Mouse (Mus musculus): Measurements from ENCODE around the gene Grid2. TPM values are rescaled to one million over a fixed set of nuclear protein-coding genes. Genes with fewer than 3 reads are reported as not detected.

The Grid2 gene
- polyA plus RNA-seq, 1 experiment from 2014 or later = 3.3 TPM

- Histone ChIP-seq H3K27me3 (ENCODE audit: insufficient read depth, poor library complexity, severe bottlenecking) (peaks cover 53% of the 10 kb centered on the region), H3K9me3 (no peaks in the 10 kb centered on the region), H3K4me1 (replicated peaks) (peaks cover 14% of the 10 kb centered on the region), H3K27ac (peak overlapping the region; percentile 46; the same call in 1 of the 2 replicates), H3K4me3 (peak overlapping the region; percentile 39), H3K36me3 (no peaks in the 10 kb centered on the region)
- WGBS = 5% methylated on average over 19 of the region's 19 CpGs
- peak; percentile 54 for DNase-seq (ENCODE audit: low spot score)
These were observed 1432.7 kb downstream of the Grid2 start for GRCm38 (mm10) chr6:64688181-64688944.

- H3K36me3 ChIP-seq = no peaks in the 10 kb centered on the region
- peaks cover 12% of the 10 kb centered on the region for H3K4me1 ChIP-seq (replicated peaks)
- no peak for DNase-seq (ENCODE audit: low spot score)
- 30% methylated on average over 7 of the region's 7 CpGs for WGBS
- H3K9me3 ChIP-seq = no peaks in the 10 kb centered on the region
- peaks cover 12% of the 10 kb centered on the region; the same call in 1 of the 2 replicates for H3K27me3 ChIP-seq (ENCODE audit: insufficient read depth, poor library complexity, severe bottlenecking)
- H3K27ac ChIP-seq = no peak overlapping the region
- H3K4me3 ChIP-seq = no peak overlapping the region
These were observed 1439.0 kb downstream of the Grid2 start for GRCm38 (mm10) chr6:64694688-64695087.

- DNase-seq (ENCODE audit: low spot score) = no peak
- Histone ChIP-seq H3K27ac (no peak overlapping the region), H3K9me3 (no peaks in the 10 kb centered on the region), H3K36me3 (no peaks in the 10 kb centered on the region), H3K4me3 (no peak overlapping the region), H3K27me3 (ENCODE audit: insufficient read depth, poor library complexity, severe bottlenecking) (no peaks in the 10 kb centered on the region), H3K4me1 (replicated peaks) (no peaks in the 10 kb centered on the region)
- WGBS = 88% methylated on average over 2 of the region's 2 CpGs
These were observed 1448.0 kb downstream of the Grid2 start for GRCm38 (mm10) chr6:64703659-64704058.

GRCm38 (mm10) chr6:64727751-64728403, 1472.2 kb downstream of the Grid2 start:
- H3K27ac ChIP-seq = no peak overlapping the region
- no peaks in the 10 kb centered on the region for H3K36me3 ChIP-seq
- DNase-seq (ENCODE audit: low spot score) = peak; percentile 49
- WGBS = under 1% methylated on average over 29 of the region's 29 CpGs
- no peaks in the 10 kb centered on the region for H3K9me3 ChIP-seq
- peaks cover 70% of the 10 kb centered on the region for H3K27me3 ChIP-seq (ENCODE audit: insufficient read depth, poor library complexity, severe bottlenecking)
- H3K4me3 ChIP-seq = peak overlapping the region; percentile 60
- peaks cover 29% of the 10 kb centered on the region for H3K4me1 ChIP-seq (replicated peaks)

- Histone ChIP-seq H3K36me3 (no peaks in the 10 kb centered on the region), H3K4me1 (replicated peaks) (peaks cover 29% of the 10 kb centered on the region), H3K4me3 (peak within 1 kb of the TSS; percentile 60), H3K27ac (peak within 1 kb of the TSS; percentile 79), H3K27me3 (ENCODE audit: insufficient read depth, poor library complexity, severe bottlenecking) (peaks cover 77% of the 10 kb centered on the region), H3K9me3 (no peaks in the 10 kb centered on the region)
- WGBS = under 1% methylated on average over 34 of the region's 34 CpGs
- DNase-seq (ENCODE audit: low spot score) = peak; percentile 87
These were observed 1473.0 kb downstream of the Grid2 start, which contains the start of gene Atoh1 for GRCm38 (mm10) chr6:64728499-64729198. Gene Atoh1, plus strand, starts transcription at chr6:64729125.

GRCm38 (mm10) chr6:64729231-64730011, 1473.7 kb downstream of the Grid2 start:
- Histone ChIP-seq H3K27me3 (ENCODE audit: insufficient read depth, poor library complexity, severe bottlenecking) (peaks cover 85% of the 10 kb centered on the region), H3K27ac (peak overlapping the region; percentile 79), H3K9me3 (no peaks in the 10 kb centered on the region), H3K4me1 (replicated peaks) (peaks cover 36% of the 10 kb centered on the region), H3K36me3 (no peaks in the 10 kb centered on the region), H3K4me3 (peak overlapping the region; percentile 60)
- under 1% methylated on average over 53 of the region's 53 CpGs for WGBS
- DNase-seq (ENCODE audit: low spot score) = peak; percentile 70

GRCm38 (mm10) chr6:64730030-64730429, 1474.4 kb downstream of the Grid2 start:
- 0% methylated on average over 19 of the region's 19 CpGs for WGBS
- H3K9me3 ChIP-seq = no peaks in the 10 kb centered on the region
- H3K4me1 ChIP-seq (replicated peaks) = peaks cover 43% of the 10 kb centered on the region
- H3K27me3 ChIP-seq (ENCODE audit: insufficient read depth, poor library complexity, severe bottlenecking) = peaks cover 91% of the 10 kb centered on the region
- DNase-seq (ENCODE audit: low spot score) = no peak
- H3K27ac ChIP-seq = peak overlapping the region; percentile 79
- no peaks in the 10 kb centered on the region for H3K36me3 ChIP-seq
- H3K4me3 ChIP-seq = peak overlapping the region; percentile 60

- Histone ChIP-seq H3K27ac (peak overlapping the region; percentile 79; the same call in 1 of the 2 replicates), H3K36me3 (no peaks in the 10 kb centered on the region), H3K4me3 (peak overlapping the region; percentile 60), H3K27me3 (ENCODE audit: insufficient read depth, poor library complexity, severe bottlenecking) (peaks cover 97% of the 10 kb centered on the region), H3K9me3 (no peaks in the 10 kb centered on the region), H3K4me1 (replicated peaks) (peaks cover 44% of the 10 kb centered on the region)
- WGBS = 3% methylated on average over 14 of the region's 14 CpGs
- peak; percentile 28 for DNase-seq (ENCODE audit: low spot score)
These were observed 1474.9 kb downstream of the Grid2 start for GRCm38 (mm10) chr6:64730506-64731020.

- Histone ChIP-seq H3K36me3 (no peaks in the 10 kb centered on the region), H3K27me3 (ENCODE audit: insufficient read depth, poor library complexity, severe bottlenecking) (peaks cover 100% of the 10 kb centered on the region), H3K4me3 (peak overlapping the region; percentile 60; the same call in 1 of the 2 replicates), H3K9me3 (no peaks in the 10 kb centered on the region), H3K4me1 (replicated peaks) (peaks cover 44% of the 10 kb centered on the region), H3K27ac (no peak overlapping the region)
- WGBS = 6% methylated on average over 7 of the region's 7 CpGs
- DNase-seq (ENCODE audit: low spot score) = no peak
These were observed 1475.5 kb downstream of the Grid2 start for GRCm38 (mm10) chr6:64731126-64731525.

- H3K4me3 ChIP-seq = 0 out of 2 replicates have a peak overlapping the region, but pooled peaks have one; percentile 20
- no peak overlapping the region for H3K27ac ChIP-seq
- no peak for DNase-seq (ENCODE audit: low spot score)
- no peaks in the 10 kb centered on the region for H3K9me3 ChIP-seq
- no peaks in the 10 kb centered on the region for H3K36me3 ChIP-seq
- WGBS = 4% methylated on average over 8 of the region's 8 CpGs
- H3K4me1 ChIP-seq (replicated peaks) = peaks cover 44% of the 10 kb centered on the region
- H3K27me3 ChIP-seq (ENCODE audit: insufficient read depth, poor library complexity, severe bottlenecking) = peaks cover 100% of the 10 kb centered on the region
These were observed 1476.1 kb downstream of the Grid2 start for GRCm38 (mm10) chr6:64731621-64732320.

GRCm38 (mm10) chr6:64733311-64733710, 1477.6 kb downstream of the Grid2 start:
- WGBS = 1% methylated on average over 4 of the region's 4 CpGs
- no peak overlapping the region for H3K27ac ChIP-seq
- no peaks in the 10 kb centered on the region for H3K9me3 ChIP-seq
- DNase-seq (ENCODE audit: low spot score) = no peak
- H3K36me3 ChIP-seq = no peaks in the 10 kb centered on the region
- no peak overlapping the region for H3K4me3 ChIP-seq
- peaks cover 35% of the 10 kb centered on the region for H3K4me1 ChIP-seq (replicated peaks)
- H3K27me3 ChIP-seq (ENCODE audit: insufficient read depth, poor library complexity, severe bottlenecking) = peaks cover 92% of the 10 kb centered on the region

All from hindbrain, embryonic 10.5 days (tissue).